Mouse (Mus musculus) cerebellum, postnatal 4 days (tissue): ENCODE results near the gene Tbc1d32.
"Not testable (repeated sequence)": the region's sequence is repeated elsewhere in the genome, so short reads cannot be mapped to it uniquely, and the experiment has no call there.

Source experiments
- DNase-seq, 2 experiments: peaks; one replicate each; pipeline ENCODE4 v3.0.0; 2022; ENCODE audit warnings: low spot score in 2 of 2, mixed read lengths in 1 of 2

The Tbc1d32 gene

GRCm38 (mm10) chr10:56228568-56229209, at the start of gene Tbc1d32:
Tbc1d32 (minus strand) TSS chr10:56228689.
- DNase-seq = peak; percentile 89 to 94

DNA sequence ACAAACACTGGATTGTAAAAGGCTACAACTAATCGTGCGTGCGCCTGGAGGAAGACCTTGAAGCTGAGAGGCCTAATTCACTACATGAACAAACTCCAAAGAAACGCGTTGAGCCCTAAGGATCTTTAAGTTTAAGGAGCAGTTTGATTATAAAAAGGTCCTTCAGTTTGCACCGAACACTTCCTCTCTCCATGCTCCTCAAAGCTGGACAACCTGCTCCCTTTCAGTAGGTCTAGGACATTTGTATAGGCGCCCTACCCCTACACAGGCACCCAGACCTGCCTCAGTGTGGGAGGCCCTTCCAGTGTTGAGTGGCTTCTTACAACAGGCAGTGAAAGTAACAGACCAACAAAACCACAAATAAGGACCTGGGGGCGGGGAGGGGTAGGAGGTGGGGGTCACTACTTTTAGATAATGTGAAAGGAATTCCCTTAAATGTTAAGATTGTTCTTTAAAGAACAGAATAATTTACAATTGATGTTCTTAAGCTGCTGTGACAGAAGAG, 666 bp downstream of the Tbc1d32 start:
- no peak for DNase-seq

DNA sequence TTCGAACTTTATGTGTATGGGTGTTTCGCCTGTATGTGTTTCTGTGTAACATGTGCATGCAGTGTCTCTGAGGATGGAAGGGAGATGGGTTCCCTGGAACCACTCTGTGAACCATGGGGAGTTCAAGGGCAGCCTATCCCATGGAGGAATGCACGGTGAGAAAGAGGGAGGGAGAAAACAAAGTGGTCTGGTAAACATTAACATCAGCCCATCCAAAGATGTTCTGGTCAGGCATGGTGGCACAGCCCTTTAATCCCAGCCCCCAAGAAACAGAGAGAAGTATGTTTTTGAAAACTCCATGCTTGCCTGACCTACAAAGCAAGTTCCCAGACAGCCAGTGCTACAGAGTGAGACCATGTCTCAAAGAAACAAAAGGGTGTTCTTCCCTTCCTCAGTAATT, 12.7 kb downstream of the Tbc1d32 start:
- DNase-seq = no peak

DNA sequence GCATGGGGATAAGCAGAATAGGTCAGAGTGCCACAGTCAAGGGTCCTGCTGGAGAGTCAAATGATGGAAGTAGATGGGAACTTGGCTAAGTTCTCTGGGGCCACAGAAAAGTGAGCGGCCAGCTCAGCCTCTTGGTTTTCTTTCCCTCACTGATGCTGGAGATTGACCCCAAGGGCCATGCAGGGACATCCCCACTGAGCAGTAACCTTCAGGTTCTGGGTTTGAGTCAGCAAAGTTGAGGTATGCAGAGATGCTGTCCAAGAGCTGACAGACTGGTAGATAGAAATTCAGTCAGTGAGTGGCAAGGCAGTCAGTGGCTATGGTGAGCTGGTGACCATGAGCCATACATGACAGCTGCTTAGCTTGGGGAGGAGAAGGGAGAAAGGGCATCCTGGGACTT, 18.1 kb downstream of the Tbc1d32 start:
- no peak for DNase-seq

- DNase-seq = no peak
These were observed 21.6 kb downstream of the Tbc1d32 start for GRCm38 (mm10) chr10:56206802-56207404.

DNA sequence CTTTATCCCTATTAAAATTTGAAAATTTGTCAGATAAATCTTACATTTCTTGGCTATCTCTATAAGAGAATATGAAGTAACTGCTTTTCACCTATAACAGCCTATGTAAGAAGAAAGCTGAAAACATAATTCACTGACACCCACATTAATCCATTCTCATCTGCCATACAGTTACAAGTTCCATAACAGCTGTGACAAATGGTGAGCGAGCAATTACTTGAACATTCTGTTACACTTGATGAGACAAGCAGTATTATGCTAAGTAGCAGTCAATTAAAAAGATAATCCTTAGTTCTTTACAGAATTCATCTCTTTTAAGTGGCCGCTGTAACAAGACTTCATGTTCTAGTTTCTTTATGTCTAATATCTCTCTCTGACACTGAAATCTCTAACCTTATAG, 24.1 kb downstream of the Tbc1d32 start:
- no peak for DNase-seq

DNA sequence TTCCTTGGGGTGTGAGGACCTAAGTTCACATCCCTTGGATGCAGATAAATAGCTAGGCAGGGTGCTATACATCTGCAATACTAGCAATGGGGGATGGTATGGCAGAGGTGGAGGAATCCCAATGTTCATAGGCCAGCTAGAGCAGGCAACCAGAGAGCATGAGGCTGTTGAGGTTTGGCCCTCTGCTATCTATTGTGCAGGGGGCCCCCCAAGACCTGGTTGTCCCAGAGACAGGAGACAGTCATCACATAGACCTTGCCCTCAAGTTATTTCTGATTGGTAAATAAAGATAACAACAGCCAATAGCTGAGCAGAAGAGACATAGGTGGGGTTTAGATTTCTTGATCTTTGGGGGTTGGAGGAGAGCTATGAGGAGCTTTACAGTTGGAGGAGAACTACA, 28.6 kb downstream of the Tbc1d32 start:
- no peak for DNase-seq

DNA sequence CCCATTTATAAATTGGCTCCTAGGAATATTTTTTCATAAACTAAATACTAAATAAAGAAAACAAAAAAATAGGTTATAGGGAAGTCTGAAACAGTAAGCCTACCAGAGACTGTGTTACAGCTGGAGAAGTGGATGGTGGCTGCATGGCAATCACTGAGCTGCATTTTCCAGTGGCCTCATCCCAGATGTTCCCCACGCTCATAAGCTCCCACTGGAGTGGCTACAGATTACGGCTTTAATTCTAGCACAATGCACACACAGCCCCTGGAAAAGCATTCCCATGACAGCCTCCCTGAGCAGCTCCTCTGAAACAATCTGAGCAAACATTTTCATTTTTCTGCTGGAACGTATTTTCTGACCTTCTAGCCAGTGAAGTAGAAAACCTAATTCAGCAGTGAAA, 29.8 kb downstream of the Tbc1d32 start:
- no peak for DNase-seq

DNA sequence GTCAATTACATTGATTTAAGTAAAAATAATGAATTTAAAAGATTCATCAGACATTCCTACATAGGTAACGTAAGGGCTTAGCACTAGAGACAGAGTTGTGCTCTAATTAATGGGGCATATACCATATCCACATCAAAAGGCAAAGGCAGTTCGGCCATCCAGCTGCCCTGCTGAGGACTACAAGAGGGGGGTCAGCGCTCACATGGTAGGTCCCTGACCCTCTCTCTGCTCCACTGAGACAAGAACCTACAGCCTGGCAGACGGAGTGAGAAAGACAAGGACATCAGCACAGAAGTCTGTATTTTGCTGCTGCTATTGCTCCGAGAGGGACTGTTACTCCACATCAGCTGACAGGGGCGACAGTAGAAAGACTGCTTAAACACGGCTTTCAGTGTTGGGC, 34.2 kb downstream of the Tbc1d32 start:
- no peak for DNase-seq

GRCm38 (mm10) chr10:56181727-56182126, 46.8 kb downstream of the Tbc1d32 start:
- DNase-seq = no peak

DNA sequence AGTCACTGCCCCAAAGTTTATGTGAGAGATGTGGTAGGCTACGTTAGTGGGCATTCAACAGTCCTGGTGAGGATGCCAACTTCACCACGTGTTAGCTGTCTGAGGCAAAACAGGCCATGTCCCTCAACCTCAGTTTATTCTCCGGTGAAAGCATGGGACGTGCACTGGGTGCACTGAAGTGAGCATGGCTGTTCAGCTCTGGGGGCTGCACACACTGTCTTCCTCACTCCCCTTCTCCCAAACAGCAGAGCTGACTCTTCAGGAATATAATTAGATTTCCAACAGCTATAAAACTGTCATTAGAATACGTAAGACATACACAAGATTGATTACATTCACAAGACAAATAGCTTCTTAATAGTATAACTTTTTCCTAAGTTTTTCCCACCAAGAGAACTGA, 55.3 kb downstream of the Tbc1d32 start:
- DNase-seq = no peak

- not testable (repeated sequence) for DNase-seq
These were observed 60.8 kb downstream of the Tbc1d32 start for GRCm38 (mm10) chr10:56167721-56168120.

- no peak for DNase-seq
These were observed 62.7 kb downstream of the Tbc1d32 start for GRCm38 (mm10) chr10:56165758-56166157.

- no peak for DNase-seq
These were observed 64.1 kb downstream of the Tbc1d32 start for GRCm38 (mm10) chr10:56164411-56164810.

DNA sequence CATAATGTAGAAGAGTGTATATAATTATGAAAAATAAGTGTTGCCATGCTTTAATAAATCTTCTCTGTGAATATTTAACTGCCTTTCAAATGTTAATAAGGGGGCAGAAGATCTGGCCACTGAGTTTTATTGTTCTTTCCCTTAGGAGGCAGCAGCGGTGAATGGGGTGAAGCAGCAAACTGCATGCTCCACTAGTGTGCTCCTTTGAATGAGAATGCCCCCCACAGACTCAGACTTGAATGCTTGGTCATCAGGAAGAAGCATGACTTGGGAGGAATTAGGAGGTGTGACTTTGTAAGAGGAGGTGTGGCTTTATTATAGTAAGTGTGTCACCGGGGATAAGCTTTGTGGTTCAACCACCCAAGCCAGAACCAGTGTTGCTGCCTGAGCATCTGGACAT, 69.7 kb downstream of the Tbc1d32 start:
- DNase-seq = no peak

DNA sequence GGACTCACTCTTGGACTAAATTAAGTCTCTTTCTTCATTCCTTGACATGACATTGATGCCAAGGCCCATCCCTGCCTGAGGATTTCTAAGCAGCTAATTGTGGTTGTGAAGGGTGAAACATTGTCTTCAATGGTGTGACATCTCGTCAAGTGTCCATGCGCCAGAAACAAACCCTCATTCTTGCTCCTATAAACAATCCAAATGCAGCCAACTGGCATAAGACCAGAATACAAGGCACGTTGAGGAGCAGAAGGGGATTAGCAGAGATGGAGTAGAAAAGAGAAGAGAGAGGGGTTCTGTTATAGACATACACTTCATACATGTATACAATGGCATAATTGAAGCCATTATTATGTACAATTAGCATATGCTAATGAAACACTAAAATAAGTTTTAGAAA, 70.3 kb downstream of the Tbc1d32 start:
- DNase-seq = no peak

- DNase-seq = no peak
These were observed 71.5 kb downstream of the Tbc1d32 start for GRCm38 (mm10) chr10:56156956-56157355.

GRCm38 (mm10) chr10:56148920-56149319, 79.6 kb downstream of the Tbc1d32 start:
- no peak for DNase-seq

DNA sequence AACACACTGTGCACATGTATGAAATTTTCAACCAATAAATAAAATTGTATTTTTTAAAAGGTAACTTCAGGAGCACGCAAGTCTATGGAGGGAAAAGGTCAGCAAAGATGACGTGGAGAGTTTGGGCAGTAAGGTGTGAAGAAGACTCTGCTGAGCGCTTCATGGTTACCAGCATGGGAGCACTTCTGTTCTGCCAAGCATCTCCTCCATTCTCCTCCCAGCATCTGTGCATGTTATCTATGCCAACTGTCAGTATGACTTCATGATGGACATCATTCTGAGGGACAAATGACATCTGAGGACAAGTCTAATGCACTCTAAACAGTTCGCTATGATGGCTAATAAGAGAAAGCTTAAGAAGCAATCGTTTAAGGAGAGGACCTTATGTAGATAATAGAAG, 91.3 kb downstream of the Tbc1d32 start:
- DNase-seq = no peak

DNA sequence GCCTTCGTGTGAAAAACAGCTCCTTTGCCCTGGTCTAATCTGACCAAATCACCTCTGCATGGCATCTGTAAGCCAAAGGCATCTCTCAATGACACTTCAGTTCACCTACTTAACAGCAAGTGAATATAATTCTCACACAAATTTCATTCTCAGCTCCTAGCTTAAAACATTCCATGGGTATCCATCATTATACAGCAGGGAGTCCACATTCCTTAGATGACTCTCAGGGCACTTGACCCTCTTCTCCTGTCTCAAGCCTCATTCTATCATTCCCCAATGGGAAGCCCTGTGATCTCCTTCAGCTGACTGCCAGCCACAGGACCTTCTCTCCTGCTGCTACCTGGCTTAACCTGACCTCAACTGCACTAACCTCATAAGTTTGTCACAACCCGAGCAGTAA, 98.8 kb downstream of the Tbc1d32 start:
- DNase-seq = no peak

GRCm38 (mm10) chr10:56126972-56127371, 101.5 kb downstream of the Tbc1d32 start:
- no peak for DNase-seq

DNA sequence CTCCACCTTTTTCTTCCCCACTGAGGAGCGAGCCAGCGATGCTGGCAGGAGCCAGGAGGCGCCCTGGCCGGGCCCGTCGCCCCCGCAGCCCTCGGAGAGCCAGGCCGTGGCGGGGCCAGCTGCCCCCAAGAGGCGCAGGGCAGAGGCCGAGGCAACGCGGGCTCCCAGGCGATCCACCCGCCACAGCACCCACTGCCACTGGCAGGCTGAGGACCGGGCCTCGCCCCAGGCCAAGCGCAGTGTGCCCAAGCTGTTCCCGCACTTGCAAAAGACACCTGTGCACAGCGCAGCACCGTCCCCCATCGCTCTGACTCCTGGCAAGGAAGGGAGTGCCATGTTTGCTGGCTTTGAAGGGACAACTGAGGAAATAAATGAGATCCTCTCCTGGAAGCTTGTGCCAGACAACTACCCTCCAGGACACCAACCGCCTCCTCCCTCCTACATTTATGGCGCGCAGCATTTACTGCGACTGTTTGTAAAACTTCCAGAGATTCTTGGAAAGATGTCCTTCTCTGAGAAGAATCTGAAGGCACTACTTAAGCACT, 112.8 kb downstream of the Tbc1d32 start:
- DNase-seq = peak; percentile 38 to 49

- DNase-seq = peak; percentile 41 to 75
These were observed 113.4 kb downstream of the Tbc1d32 start for GRCm38 (mm10) chr10:56114951-56115635.
